Mouse (Mus musculus) adrenal gland, postnatal 10 days (tissue): Measurements from ENCODE around the gene Trf. TPM values are rescaled to one million over a fixed set of nuclear protein-coding genes. Genes with fewer than 3 reads are reported as not detected.

Experiments used
- total RNA-seq, 2 experiments: library from RNA; stranded (reverse); gene quantifications; 2 replicates each; pipeline ENCODE4 v1.2.3; 2021

The Trf gene
- total RNA-seq, 2 experiments from 2014 or later: 3,036 to 6,940 TPM

Other genes with a start within 250 kb of the Trf start
- 1 to 10 TPM; 7.4 to 9.3 TPM for gene Slco2a1, start 241.7 kb downstream of the Trf start, total RNA-seq
- 10 to 100 TPM in 1 of 2 experiments, 1 to 10 TPM in 1; 7.0 to 14.7 TPM for gene Rab6b, start 118.7 kb downstream of the Trf start, total RNA-seq
- 10 to 100 TPM; 21.9 to 26.8 TPM for gene Srprb, start 28.3 kb downstream of the Trf start, total RNA-seq
- gene Gm20425, start 137 bp downstream of the Trf start, total RNA-seq: 10 to 100 TPM; 13.9 to 18.0 TPM
- 10 to 100 TPM; 22.6 to 51.8 TPM for gene 1300017J02Rik, start 74.6 kb upstream of the Trf start, total RNA-seq
- 10 to 100 TPM; 34.2 to 46.8 TPM for gene Topbp1, start 74.8 kb upstream of the Trf start, total RNA-seq
- 100 to 1,000 TPM; 148 to 171 TPM for gene Cdv3, start 135.4 kb upstream of the Trf start, total RNA-seq
- under 1 TPM; 0.55 to 0.60 TPM for gene Bfsp2, start 250.0 kb upstream of the Trf start, total RNA-seq